Mouse (Mus musculus) stomach, postnatal 0 days (tissue): ENCODE data around the gene Nat9. TPM values are rescaled to one million over a fixed set of nuclear protein-coding genes. Genes with fewer than 3 reads are reported as not detected.

Experiments
- ATAC-seq: fragments of 200-750 bp; cut with Nextera tagmentation; 2 replicates; pipeline ENCODE4 v1.8.0; 2017; ENCODE audit not compliant: low FRiP score, low TSS enrichment
- DNase-seq: peaks from one replicate; pipeline ENCODE4 v3.0.0-alpha.2; 2016; ENCODE audit warnings: low spot score
- H3K27ac ChIP-seq: fragments of 300-500 bp; sonication (generic); replicated peaks from 2 replicates; pipeline ENCODE4 v1.5.1; 2014; ENCODE audit warnings: mild to moderate bottlenecking, control low read depth
- H3K27me3 ChIP-seq: fragments of 300-500 bp; sonication (generic); 2 replicates; pipeline ENCODE4 v1.6.1; 2014; ENCODE audit warnings: low read length; ENCODE audit not compliant: control insufficient read depth, insufficient read depth
- H3K36me3 ChIP-seq: fragments of 300-500 bp; sonication (generic); 2 replicates; pipeline ENCODE4 v1.6.1; 2014; ENCODE audit warnings: low read length, mixed read lengths; ENCODE audit not compliant: control insufficient read depth, insufficient read depth
- H3K4me1 ChIP-seq: fragments of 300-500 bp; sonication (generic); replicated peaks from 2 replicates; pipeline ENCODE4 v1.6.1; 2014; ENCODE audit warnings: antibody characterized with exemption; ENCODE audit not compliant: control insufficient read depth, insufficient read depth
- H3K4me2 ChIP-seq: fragments of 300-500 bp; sonication (generic); replicated peaks from 2 replicates; pipeline ENCODE4 v1.6.1; 2014; ENCODE audit warnings: low read depth, mild to moderate bottlenecking, control low read depth, moderate library complexity
- H3K4me3 ChIP-seq: fragments of 300-500 bp; sonication (generic); 2 replicates; pipeline ENCODE4 v1.5.1; 2014; ENCODE audit warnings: low read depth, low read length, control low read depth
- H3K9ac ChIP-seq: fragments of 300-500 bp; sonication (generic); 2 replicates; pipeline ENCODE4 v1.6.1; 2014; ENCODE audit warnings: mild to moderate bottlenecking, low read length, control low read depth, mixed read lengths
- H3K9me3 ChIP-seq: fragments of 300-500 bp; sonication (generic); 2 replicates; pipeline ENCODE4 v1.6.1; 2016; ENCODE audit warnings: low read length; ENCODE audit not compliant: control insufficient read depth
- CTCF ChIP-seq: IDR thresholded peaks from 2 replicates; pipeline ENCODE4 v1.5.1; 2016; ENCODE audit warnings: antibody characterized with exemption, low read depth, mild to moderate bottlenecking, moderate library complexity
- EP300 ChIP-seq: optimal IDR thresholded peaks from 2 replicates; pipeline ENCODE3; 2016; ENCODE audit warnings: antibody characterized with exemption
- WGBS: fragments of 180-500 bp; shearing (Covaris S2); extraction: QIAGEN DNeasy Blood & Tissue Kit; methylation state at CpG from one replicate; pipeline ENCODE4 v1.1.7; 2014; 5-methylcytosine and 5-hydroxymethylcytosine counted together
- polyA plus RNA-seq: library from polyadenylated mRNA; unstranded; fragments of >200 nt; fragmentation: Nextera tagmentation; extraction: Ambion mirVana; gene quantifications from 2 replicates; pipeline ENCODE4 v1.2.1, GENCODE M21; 2015

Gene Nat9
- polyA plus RNA-seq, 1 experiment from 2014 or later = 18.1 TPM

- no peak overlapping the region for H3K9ac ChIP-seq
- H3K27me3 ChIP-seq = no peaks in the 10 kb centered on the region
- no peak overlapping the region for H3K4me3 ChIP-seq
- H3K9me3 ChIP-seq = no peaks in the 10 kb centered on the region
- no peaks in the 10 kb centered on the region for H3K36me3 ChIP-seq
- H3K4me2 ChIP-seq = no peak overlapping the region
- DNase-seq (peak; percentile 60), ATAC-seq (peak; percentile 31; the same call in 1 of the 2 replicates)
- WGBS = 48% methylated on average over 8 of the region's 8 CpGs
- H3K27ac ChIP-seq = peak overlapping the region; percentile 40; the same call in 1 of the 2 replicates
- TF ChIP-seq EP300 = no peak
- no peak for TF ChIP-seq CTCF
- peaks cover 19% of the 10 kb centered on the region for H3K4me1 ChIP-seq
Observed at GRCm38 (mm10) chr11:115171125-115171524, 16.5 kb downstream of the Nat9 start.

GRCm38 (mm10) chr11:115169430-115169829, 18.2 kb downstream of the Nat9 start:
- H3K9me3 ChIP-seq = no peaks in the 10 kb centered on the region
- TF ChIP-seq CTCF = no peak
- no peak for TF ChIP-seq EP300
- ATAC-seq (no peak), DNase-seq (no peak)
- no peak overlapping the region for H3K9ac ChIP-seq
- H3K4me1 ChIP-seq = peaks cover 19% of the 10 kb centered on the region
- 86% methylated on average over 4 of the region's 4 CpGs for WGBS
- H3K36me3 ChIP-seq = no peaks in the 10 kb centered on the region
- no peaks in the 10 kb centered on the region for H3K27me3 ChIP-seq
- no peak overlapping the region for H3K27ac ChIP-seq
- H3K4me2 ChIP-seq = no peak overlapping the region
- H3K4me3 ChIP-seq = no peak overlapping the region

GRCm38 (mm10) chr11:115167631-115168249, 19.9 kb downstream of the Nat9 start:
- no peaks in the 10 kb centered on the region for H3K36me3 ChIP-seq
- H3K27ac ChIP-seq = no peak overlapping the region
- no peaks in the 10 kb centered on the region for H3K9me3 ChIP-seq
- 75% methylated on average over 8 of the region's 8 CpGs for WGBS
- ATAC-seq (no peak), DNase-seq (no peak)
- no peaks in the 10 kb centered on the region for H3K27me3 ChIP-seq
- TF ChIP-seq EP300 = no peak
- H3K9ac ChIP-seq = no peak overlapping the region
- no peak overlapping the region for H3K4me2 ChIP-seq
- H3K4me1 ChIP-seq = peaks cover 12% of the 10 kb centered on the region
- H3K4me3 ChIP-seq = no peak overlapping the region

- H3K9ac ChIP-seq = no peak overlapping the region
- no peak for DNase-seq
- TF ChIP-seq CTCF = no peak
- no peak for TF ChIP-seq EP300
Observed at GRCm38 (mm10) chr11:115166776-115167175, 20.9 kb downstream of the Nat9 start.

GRCm38 (mm10) chr11:115164976-115165374, 22.7 kb downstream of the Nat9 start:
- Histone ChIP-seq H3K36me3 (no peaks in the 10 kb centered on the region), H3K4me3 (peak overlapping the region; percentile 74), H3K4me2 (peak overlapping the region; percentile 90), H3K4me1 (no peaks in the 10 kb centered on the region), H3K27me3 (no peaks in the 10 kb centered on the region), H3K27ac (peak overlapping the region; percentile 70), H3K9ac (peak overlapping the region; percentile 68), H3K9me3 (no peaks in the 10 kb centered on the region)
- peak; percentile 73 for DNase-seq
- 11% methylated on average over 9 of the region's 9 CpGs for WGBS
- peak; percentile 15; the same call in 1 of the 2 replicates for ATAC-seq
- no peak for TF ChIP-seq CTCF
- TF ChIP-seq EP300 = no peak

More at GRCm38 (mm10) chr11:115166776-115167175, 20.9 kb downstream of the Nat9 start:
- H3K36me3 ChIP-seq = no peaks in the 10 kb centered on the region
- H3K4me1 ChIP-seq = peaks cover 4% of the 10 kb centered on the region; the same call in 1 of the 2 replicates
- no peak overlapping the region for H3K4me2 ChIP-seq
- no peaks in the 10 kb centered on the region for H3K27me3 ChIP-seq
- ATAC-seq = no peak
- WGBS = 74% methylated on average over 3 of the region's 3 CpGs
- no peak overlapping the region for H3K27ac ChIP-seq
- no peaks in the 10 kb centered on the region for H3K9me3 ChIP-seq
- no peak overlapping the region for H3K4me3 ChIP-seq

GRCm38 (mm10) chr11:115164341-115164975, 23.2 kb downstream of the Nat9 start:
- Histone ChIP-seq H3K4me3 (peak overlapping the region; percentile 74), H3K9me3 (no peaks in the 10 kb centered on the region), H3K4me1 (no peaks in the 10 kb centered on the region), H3K27me3 (no peaks in the 10 kb centered on the region), H3K36me3 (no peaks in the 10 kb centered on the region), H3K27ac (peak overlapping the region; percentile 84), H3K9ac (peak overlapping the region; percentile 68), H3K4me2 (peak overlapping the region; percentile 90)
- ATAC-seq (no peak), DNase-seq (peak; percentile 54)
- under 1% methylated on average over 14 of the region's 14 CpGs for WGBS
- TF ChIP-seq EP300 (no peak), CTCF (no peak)
